Mouse (Mus musculus) lung, postnatal 14 days (tissue): ENCODE results near the gene Ano1.

Experiments
- DNase-seq: peaks from one replicate; pipeline ENCODE4 v3.0.0; 2021

The Ano1 gene

GRCm38 (mm10) chr7:144696764-144697704, 54.7 kb downstream of the Ano1 start:
- peak; percentile 35 for DNase-seq

- no peak for DNase-seq
Observed at GRCm38 (mm10) chr7:144689855-144690254, 61.9 kb downstream of the Ano1 start.

GRCm38 (mm10) chr7:144689136-144689535, 62.6 kb downstream of the Ano1 start:
- DNase-seq = peak; percentile 41

- DNase-seq = no peak
Observed at GRCm38 (mm10) chr7:144687663-144688381, 64.0 kb downstream of the Ano1 start.

GRCm38 (mm10) chr7:144684947-144685346, 66.8 kb downstream of the Ano1 start:
- DNase-seq = no peak

GRCm38 (mm10) chr7:144684467-144684866, 67.3 kb downstream of the Ano1 start:
- peak; percentile 47 for DNase-seq

GRCm38 (mm10) chr7:144680096-144680495, 71.7 kb downstream of the Ano1 start:
- peak; percentile 35 for DNase-seq

- peak; percentile 63 for DNase-seq
Observed at GRCm38 (mm10) chr7:144678241-144679030, 73.3 kb downstream of the Ano1 start.

GRCm38 (mm10) chr7:144677341-144678086, 74.3 kb downstream of the Ano1 start:
- DNase-seq = no peak

- no peak for DNase-seq
Observed at GRCm38 (mm10) chr7:144675632-144676031, 76.1 kb downstream of the Ano1 start.

GRCm38 (mm10) chr7:144669895-144670294, 81.9 kb downstream of the Ano1 start:
- no peak for DNase-seq

GRCm38 (mm10) chr7:144668603-144669278, 83.0 kb downstream of the Ano1 start:
- no peak for DNase-seq

- DNase-seq = peak; percentile 40
Observed at GRCm38 (mm10) chr7:144667091-144667490, 84.7 kb downstream of the Ano1 start.

GRCm38 (mm10) chr7:144665585-144665984, 86.2 kb downstream of the Ano1 start:
- DNase-seq = no peak

GRCm38 (mm10) chr7:144663566-144663965, 88.2 kb downstream of the Ano1 start:
- no peak for DNase-seq

- no peak for DNase-seq
Observed at GRCm38 (mm10) chr7:144656261-144656967, 95.4 kb downstream of the Ano1 start.

GRCm38 (mm10) chr7:144653681-144654425, 97.9 kb downstream of the Ano1 start:
- DNase-seq = peak; percentile 43

GRCm38 (mm10) chr7:144647547-144647946, 104.2 kb downstream of the Ano1 start:
- DNase-seq = no peak

- no peak for DNase-seq
Observed at GRCm38 (mm10) chr7:144640817-144641216, 111.0 kb downstream of the Ano1 start.

GRCm38 (mm10) chr7:144636000-144636399, 115.8 kb downstream of the Ano1 start:
- DNase-seq = no peak
